Mouse (Mus musculus): ENCODE data around the gene Ranbp10.
A peak's percentile ranks its signal among the peaks of the same experiment; 100 is the strongest.

The Ranbp10 gene

DNA sequence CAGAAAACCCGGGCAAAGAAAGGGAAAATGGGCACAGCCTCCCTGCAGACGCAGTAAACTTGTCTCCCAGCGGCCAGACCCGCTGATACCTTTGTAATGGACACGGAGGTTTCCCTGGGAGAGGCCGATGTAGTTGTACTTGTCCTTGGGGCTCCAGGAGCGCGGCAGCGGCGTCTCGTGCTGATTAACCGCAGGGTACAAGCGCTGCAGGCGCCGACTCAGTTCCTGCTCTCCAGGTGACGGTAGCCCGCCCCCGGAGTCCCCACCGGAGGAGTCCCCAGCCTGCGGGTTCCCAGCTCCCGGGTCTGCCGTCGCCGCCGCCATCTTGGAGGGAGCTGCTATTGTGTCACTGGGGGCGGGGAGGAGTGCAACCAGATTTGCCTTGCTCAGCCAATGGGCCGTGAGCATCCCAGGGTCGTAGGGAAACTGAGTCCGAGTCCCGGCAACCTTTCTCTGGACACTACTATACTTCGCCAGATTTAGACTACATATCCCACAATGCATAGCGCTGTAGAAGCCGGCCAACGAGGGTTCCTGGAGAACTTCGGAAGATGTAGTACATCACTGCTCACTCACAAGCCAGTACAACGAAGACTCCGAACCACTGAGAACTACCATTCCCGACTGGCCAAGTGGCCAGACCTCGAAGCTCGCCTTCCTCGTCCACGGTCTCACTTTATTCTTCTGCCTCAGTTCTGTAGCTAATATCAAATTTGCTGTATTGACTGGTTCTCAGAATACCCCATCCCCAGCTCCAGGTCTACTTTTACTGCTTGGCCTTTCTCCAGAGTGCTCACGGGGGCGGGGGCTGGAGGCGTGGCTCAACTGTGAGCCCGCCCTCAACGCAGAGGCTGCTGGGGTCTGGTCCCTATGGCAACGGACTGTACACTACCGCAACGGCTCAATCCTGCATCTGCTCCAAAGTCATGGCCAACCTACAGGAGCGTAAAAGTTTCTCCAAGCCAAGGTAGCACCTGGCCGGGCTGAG lies at the start of gene Ranbp10, which contains the start of gene Tsnaxip1:
Ranbp10 (minus strand) TSS at position 490 of the 988 bp plus-strand sequence.
Tsnaxip1 (plus strand) TSS at position 871 of the 988 bp plus-strand sequence.
- DNase-seq (ENCODE audit: low read depth, low spot score) = peak; percentile 100

DNA sequence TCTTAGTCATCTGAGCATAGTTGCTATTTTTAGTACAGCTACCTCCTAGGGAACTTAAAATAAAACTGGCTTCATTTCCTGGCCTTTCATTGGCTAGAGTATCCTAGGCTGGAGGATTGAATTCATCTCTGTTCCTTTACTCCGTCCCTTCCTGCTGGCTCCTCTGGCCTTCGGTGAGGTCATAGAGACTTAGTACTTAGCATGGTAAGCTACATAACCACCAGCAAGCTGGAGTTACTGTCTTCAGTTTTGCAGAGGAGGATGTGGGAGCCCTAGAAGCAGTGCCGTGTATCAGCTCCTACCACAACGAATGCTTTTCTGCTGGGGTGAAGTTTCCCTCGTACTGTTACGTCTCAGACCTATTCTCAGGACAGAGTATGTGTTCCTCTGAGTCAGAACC lies 47.2 kb upstream of the Ranbp10 start:
- no peak for DNase-seq (ENCODE audit: low read depth, low spot score)

DNA sequence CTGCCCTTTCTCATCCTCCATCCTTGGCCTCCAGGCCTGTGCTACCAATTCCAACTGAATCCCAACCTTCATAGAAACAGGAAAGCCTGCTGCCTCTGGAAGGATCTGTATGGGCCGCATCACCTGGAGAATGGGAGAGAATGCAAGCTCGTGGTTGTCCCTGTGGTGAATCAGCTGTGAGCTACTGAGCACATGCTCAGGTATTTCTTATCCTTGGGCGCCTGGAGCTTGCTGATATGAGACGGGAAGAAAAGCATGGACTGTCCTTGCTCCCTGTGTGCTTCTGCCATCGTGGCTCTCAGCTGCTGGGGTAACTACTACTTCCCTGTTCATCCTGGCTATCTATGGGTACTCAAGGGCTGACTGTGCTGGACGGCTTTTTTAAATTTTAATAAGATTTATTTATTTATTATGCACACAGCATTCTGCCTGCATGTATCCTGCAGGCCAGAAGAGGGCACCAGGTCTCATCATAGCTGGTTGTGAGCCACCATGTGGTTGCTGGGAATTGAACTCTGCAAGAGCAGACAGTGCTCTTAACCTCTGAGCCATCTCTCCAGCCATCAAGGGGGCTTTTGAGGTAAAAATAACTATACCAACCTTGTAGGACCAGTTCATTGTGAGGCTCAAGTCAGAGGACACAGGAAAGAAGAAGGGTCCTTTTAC lies 39.3 kb upstream of the Ranbp10 start:
- peak; percentile 51 for DNase-seq (ENCODE audit: low read depth, low spot score)

DNA sequence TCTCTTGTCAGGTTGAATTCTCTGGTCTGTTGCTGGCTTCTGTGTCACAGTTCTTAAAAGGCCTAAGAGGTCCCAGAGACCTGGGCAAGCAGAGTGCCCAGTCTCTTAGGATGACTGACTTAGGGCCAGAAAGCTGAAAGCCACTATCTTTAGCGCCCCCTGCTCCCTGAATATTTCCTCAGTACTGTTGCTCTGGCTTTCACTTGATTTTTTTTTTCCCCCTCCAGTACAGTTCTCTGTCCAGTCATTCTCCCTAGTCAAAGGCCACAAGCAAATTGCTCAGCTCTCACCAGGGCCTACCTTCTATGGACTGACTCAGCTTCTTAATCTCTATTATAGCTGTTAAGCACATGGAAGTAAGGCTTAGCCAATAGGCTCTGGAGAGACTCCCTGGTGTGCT lies 34.8 kb upstream of the Ranbp10 start:
- DNase-seq (ENCODE audit: low read depth, low spot score) = peak; percentile 63

DNA sequence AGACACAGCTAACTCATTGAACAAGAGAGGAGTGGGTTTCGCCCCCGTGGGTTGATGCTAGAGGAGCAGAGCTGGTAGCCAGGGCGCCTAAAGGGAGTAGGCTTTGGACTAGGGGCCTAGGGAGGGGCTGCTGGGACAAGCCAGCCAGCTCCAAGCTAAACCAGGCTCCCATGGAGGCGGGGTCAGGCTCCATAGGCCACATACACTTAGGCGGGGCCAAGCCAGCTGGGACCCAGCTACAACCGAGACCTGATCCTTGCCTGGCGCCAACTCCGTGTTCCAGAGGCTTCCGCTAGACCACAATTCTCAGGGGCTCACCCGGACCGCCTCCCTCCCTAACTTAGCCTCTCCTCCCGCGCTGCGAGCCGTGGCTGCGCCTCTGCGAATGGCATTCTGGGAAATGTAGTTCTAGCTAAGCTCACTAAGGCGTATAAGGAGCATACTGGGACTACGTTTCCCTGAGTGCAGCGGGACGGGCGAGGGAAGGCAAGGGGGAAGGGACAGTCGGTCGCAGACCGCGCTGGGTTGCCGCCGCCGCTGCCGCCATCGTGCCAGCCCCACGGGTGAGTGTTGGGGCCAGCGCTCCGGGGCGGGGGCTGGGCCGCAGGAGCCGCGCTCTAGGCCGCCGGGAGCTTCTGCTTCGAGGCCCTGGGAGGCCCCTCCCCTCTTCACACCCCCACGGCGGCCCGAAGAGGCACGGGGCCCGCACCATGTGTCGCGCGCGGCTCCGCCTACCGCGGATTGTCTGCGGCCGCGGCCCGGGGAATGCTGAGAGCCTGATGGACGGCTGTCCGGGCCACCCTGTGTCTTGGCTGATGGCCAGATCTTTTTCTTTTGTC lies 33.2 kb upstream of the Ranbp10 start, which contains the start of gene Nutf2:
Nutf2 (plus strand) TSS at position 438 of the 839 bp plus-strand sequence.
- DNase-seq (ENCODE audit: low read depth, low spot score) = peak; percentile 100

- DNase-seq (ENCODE audit: low read depth, low spot score) = no peak
Measured at GRCm38 (mm10) chr8:105859314-105859713, 32.2 kb upstream of the Ranbp10 start.

DNA sequence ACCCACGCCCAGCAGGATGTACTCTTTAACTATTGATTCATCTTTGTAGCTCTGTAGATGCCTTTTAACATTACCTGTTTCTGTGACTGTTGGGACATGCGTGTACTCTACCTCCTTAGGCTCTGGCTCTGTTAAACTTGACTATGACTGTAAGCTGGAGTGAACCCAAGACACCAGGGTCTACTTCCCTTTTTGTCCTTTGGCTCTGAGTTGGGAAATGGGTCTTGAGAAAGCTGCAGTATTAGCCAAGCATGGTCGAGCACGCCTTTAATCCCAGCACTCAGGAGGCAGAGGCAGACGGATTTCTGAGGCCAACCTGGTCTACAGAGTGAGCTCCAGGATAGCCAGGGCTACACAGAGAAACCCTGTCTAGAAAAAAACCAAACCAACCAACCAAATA lies 31.3 kb upstream of the Ranbp10 start:
- DNase-seq (ENCODE audit: low read depth, low spot score) = no peak

- DNase-seq (ENCODE audit: low read depth, low spot score) = no peak
Measured at GRCm38 (mm10) chr8:105856168-105856835, 29.2 kb upstream of the Ranbp10 start.

- no peak for DNase-seq (ENCODE audit: low read depth, low spot score)
Measured at GRCm38 (mm10) chr8:105855248-105856167, 28.4 kb upstream of the Ranbp10 start.

- peak; percentile 95 for DNase-seq (ENCODE audit: low read depth, low spot score)
Measured at GRCm38 (mm10) chr8:105854715-105855216, 27.6 kb upstream of the Ranbp10 start, which contains the start of gene Thap11. Thap11 (plus strand) TSS chr8:105855132.

- no peak for DNase-seq (ENCODE audit: low read depth, low spot score)
Measured at GRCm38 (mm10) chr8:105854303-105854702, 27.2 kb upstream of the Ranbp10 start.

DNA sequence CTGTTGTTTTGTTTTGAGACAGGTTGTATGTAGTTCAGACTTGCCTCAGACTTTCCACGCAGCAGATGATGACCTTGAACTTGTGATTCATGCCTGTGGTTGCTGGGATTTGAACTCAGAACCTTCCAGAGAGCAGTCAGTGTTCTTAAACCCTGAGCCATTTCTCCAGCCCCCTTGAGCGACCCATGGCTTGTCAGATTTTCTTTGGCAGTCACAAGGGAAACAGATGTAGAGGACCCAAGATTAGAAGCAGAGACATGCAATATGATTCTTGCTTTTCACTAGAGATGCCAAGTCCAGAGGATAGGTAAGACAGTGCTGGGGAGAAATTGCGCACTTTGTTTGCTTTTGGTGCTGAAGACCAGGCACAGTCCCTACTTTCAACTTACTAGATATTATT lies 26.0 kb upstream of the Ranbp10 start, which contains the start of gene Cenpt:
Cenpt (minus strand) TSS at position 101 of the 400 bp plus-strand sequence.
- no peak for DNase-seq (ENCODE audit: low read depth, low spot score)

DNA sequence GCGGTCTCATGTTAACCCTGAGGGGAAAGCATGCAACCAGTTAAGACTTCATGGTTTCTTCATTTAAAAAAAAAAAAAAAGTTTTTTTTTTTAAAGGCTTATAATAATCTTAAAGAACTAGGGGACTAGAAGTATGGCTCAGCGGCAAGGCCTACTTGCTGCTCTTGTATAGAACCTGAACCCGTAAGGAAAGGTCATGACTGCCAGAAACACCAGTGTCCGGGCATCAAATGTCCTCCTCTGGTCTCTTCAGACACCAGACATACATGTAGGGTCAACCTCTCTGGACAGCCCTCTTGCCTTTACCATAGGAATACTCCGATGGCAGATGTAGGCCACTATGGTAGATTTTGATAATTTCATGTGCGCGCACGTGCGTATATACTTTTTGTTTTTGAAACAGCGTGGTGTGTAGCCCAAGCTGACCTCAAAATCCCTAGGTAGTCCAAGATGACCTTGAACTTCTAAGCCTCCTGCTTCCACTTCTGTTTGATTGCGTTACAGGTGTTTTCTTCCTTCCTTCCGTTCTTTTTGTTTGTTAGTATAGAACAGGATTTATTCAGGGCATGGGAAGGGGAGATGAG lies 25.1 kb upstream of the Ranbp10 start:
- peak; percentile 38 for DNase-seq (ENCODE audit: low read depth, low spot score)

GRCm38 (mm10) chr8:105851651-105852143 lies 24.5 kb upstream of the Ranbp10 start:
- DNase-seq (ENCODE audit: low read depth, low spot score) = peak; percentile 99

DNA sequence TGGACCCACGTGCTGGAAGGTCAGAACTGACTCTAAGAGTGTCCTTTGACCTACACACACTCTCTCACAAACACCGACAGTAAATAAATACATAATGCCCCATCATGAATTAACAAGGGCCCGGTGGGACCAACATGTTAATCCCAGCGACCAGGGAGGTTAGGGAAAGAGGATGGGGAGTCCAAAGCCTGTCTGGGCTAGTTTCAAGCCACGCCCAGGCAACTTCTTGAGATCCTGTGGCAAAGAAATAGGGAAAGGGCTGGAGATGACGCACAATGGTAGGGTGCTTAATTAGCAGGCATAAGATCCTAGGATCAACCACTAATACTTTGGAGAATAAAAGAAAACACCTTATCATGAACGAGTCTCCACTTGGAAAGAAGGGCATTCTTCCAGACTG lies 23.5 kb upstream of the Ranbp10 start:
- DNase-seq (ENCODE audit: low read depth, low spot score) = peak; percentile 72

- DNase-seq (ENCODE audit: low read depth, low spot score) = peak; percentile 55
Measured at GRCm38 (mm10) chr8:105850014-105850413, 22.9 kb upstream of the Ranbp10 start.

GRCm38 (mm10) chr8:105846678-105847077 lies 19.5 kb upstream of the Ranbp10 start:
- no peak for DNase-seq (ENCODE audit: low read depth, low spot score)

GRCm38 (mm10) chr8:105839209-105839608 lies 12.1 kb upstream of the Ranbp10 start:
- DNase-seq (ENCODE audit: low read depth, low spot score) = no peak

GRCm38 (mm10) chr8:105836991-105837390 lies 9.8 kb upstream of the Ranbp10 start:
- no peak for DNase-seq (ENCODE audit: low read depth, low spot score)

Data from ES-CJ7 (cell line).